Mouse (Mus musculus) lung, adult 2 months (tissue): ENCODE measurements around the gene Anks6. TPM values are rescaled to one million over a fixed set of nuclear protein-coding genes. Genes with fewer than 3 reads are reported as not detected.
A peak's percentile ranks its signal among the peaks of the same experiment; 100 is the strongest.

Experiments
- DNase-seq: peaks from one replicate; pipeline ENCODE4 v3.0.0; 2022
- H3K4me1 ChIP-seq: fragments of 200-500 bp; 2 replicates; pipeline ENCODE4 v1.6.1; 2011; ENCODE audit warnings: low read length; ENCODE audit not compliant: control insufficient read depth, insufficient read depth
- H3K4me3 ChIP-seq: fragments of 200-500 bp; replicated peaks from 2 replicates; pipeline ENCODE3; 2011; ENCODE audit warnings: low read depth, mild to moderate bottlenecking, control low read depth, low read length; ENCODE audit errors: extremely low read depth
- CTCF ChIP-seq: fragments of 200-500 bp; IDR thresholded peaks from 2 replicates; pipeline ENCODE4 v1.5.1; 2011; ENCODE audit warnings: mild to moderate bottlenecking, low read length, control low read depth; ENCODE audit not compliant: insufficient read depth
- POLR2A ChIP-seq: fragments of 200-500 bp; IDR thresholded peaks from 2 replicates; pipeline ENCODE4 v1.6.1; 2011; ENCODE audit warnings: low read depth, mild to moderate bottlenecking, control low read depth, low read length, borderline replicate concordance; ENCODE audit errors: extremely low read depth
- WGBS: fragments of 180-500 bp; shearing (Covaris S2); methylation state at CpG from one replicate; pipeline ENCODE4 v1.1.7; 2018; 5-methylcytosine and 5-hydroxymethylcytosine counted together
- polyA plus RNA-seq: library from polyadenylated mRNA; depleted of rRNA; stranded (reverse); fragments of >200 nt; gene quantifications from 2 replicates; pipeline ENCODE4 v1.2.3, GENCODE M21; 2012; rRNA removed

Gene Anks6
- polyA plus RNA-seq: 4.7 and 6.5 TPM in 2 replicates

DNA sequence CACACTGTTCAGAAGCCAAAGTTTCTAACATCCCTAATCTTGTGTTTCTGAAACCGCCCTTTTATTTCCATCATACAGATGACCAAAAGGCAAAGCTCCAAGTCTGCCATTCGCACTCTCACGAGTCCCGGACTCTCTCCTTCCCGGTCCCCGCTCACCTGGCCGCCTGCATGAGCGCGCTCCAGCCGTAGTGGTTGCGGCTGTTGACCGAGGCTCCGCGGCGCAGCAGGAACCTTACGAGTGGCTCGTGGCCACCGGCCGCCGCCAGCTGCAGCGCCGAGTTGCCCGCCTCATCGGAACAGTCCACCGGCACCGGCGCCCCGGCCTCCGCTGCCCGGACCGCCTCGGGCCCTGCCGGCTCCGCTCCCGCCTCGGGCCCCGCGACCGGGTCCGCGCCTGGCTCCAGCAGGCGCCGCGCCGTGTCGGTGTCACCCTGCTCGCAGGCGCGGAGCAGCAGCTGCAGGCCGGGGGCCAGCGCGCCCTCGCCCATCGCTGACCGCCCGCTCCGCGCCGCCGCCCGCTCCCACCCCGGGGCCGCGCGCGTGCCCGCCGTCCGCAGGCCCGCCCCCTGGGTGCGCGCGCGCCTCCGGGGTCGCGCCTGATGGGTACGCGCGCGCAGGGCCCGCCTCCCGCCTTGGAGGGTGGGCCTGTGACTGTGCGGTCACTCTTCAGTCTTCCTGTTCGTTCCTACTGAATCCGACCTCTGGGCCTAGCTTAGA is at the start of gene Anks6:
Gene Anks6 (minus strand): TSS at position 637 of the 719 bp plus-strand sequence.
- peak; percentile 61 for DNase-seq
- H3K4me1 ChIP-seq: no peaks in the 10 kb centered on the region
- peak within 1 kb of the TSS; percentile 88 for H3K4me3 ChIP-seq
- TF ChIP-seq POLR2A (peak; percentile 73; the same call in 1 of the 2 replicates), CTCF (no peak)
- WGBS: under 1% methylated on average over 71 of the region's 86 CpGs

DNA sequence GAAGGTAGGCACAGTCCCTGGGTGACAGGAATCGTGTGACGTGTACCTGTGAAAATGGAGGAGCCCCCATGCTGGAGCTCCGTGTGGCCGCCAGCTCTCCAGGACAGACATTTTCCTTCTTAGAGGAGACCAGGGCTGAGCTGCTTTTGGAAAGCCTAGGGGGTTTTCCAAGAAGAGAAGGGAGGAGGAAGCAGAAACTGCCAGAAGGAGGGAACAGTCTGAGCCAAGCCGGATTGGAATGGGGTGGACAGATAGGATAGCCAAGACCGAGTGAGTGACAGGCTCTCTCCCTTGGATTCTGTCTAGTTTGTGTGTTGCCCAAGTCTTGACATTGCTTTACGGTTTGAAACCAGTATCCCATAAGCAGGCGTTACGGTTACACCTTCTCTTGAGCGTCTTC is 46.3 kb upstream of the Anks6 start:
- WGBS: 89% methylated on average over 10 of the region's 10 CpGs
- TF ChIP-seq CTCF (no peak), POLR2A (no peak)
- H3K4me1 ChIP-seq: no peaks in the 10 kb centered on the region
- H3K4me3 ChIP-seq: no peak overlapping the region
- DNase-seq: no peak

- WGBS: 71% methylated on average over 6 of the region's 6 CpGs
Observed at GRCm38 (mm10) chr4:47093647-47094046, 36.4 kb upstream of the Anks6 start.

DNA sequence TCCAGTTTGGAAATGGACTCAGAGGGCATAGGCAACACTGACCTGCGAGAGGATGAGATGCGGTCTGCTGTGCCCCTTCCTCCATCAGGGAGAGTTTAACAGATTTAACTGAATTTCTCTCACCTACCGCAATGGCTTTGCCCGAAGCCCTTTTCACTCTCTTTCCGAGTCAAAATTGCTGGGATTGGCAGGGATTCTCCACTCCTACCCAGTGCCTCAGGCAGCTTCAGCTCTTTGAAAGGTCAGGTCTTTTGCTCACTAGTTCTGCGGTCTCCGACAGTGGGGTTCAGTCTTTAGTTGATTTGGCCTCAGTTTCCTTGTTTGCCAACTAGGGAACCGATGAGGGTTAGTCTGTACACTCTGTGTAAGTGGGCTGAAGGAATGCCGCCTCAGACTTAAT is 35.9 kb upstream of the Anks6 start:
- H3K4me3 ChIP-seq: no peak overlapping the region
- TF ChIP-seq CTCF (no peak), POLR2A (no peak)
- WGBS: 78% methylated on average over 9 of the region's 9 CpGs

More at GRCm38 (mm10) chr4:47093647-47094046, 36.4 kb upstream of the Anks6 start:
- Histone ChIP-seq H3K4me3 (no peak overlapping the region), H3K4me1 (no peaks in the 10 kb centered on the region)
- TF ChIP-seq POLR2A (no peak), CTCF (no peak)
- no peak for DNase-seq

GRCm38 (mm10) chr4:47092387-47093021 is 35.3 kb upstream of the Anks6 start:
- peak; percentile 14 for DNase-seq
- 6% methylated on average over 21 of the region's 21 CpGs for WGBS
- H3K4me1 ChIP-seq: no peaks in the 10 kb centered on the region

More for the DNA sequence above, 35.9 kb upstream of the Anks6 start:
- no peak for DNase-seq
- no peaks in the 10 kb centered on the region for H3K4me1 ChIP-seq

GRCm38 (mm10) chr4:47091493-47092386 is 34.5 kb upstream of the Anks6 start, which contains the start of gene Galnt12:
Gene Galnt12, plus strand, starts transcription at chr4:47091909.
- TF ChIP-seq CTCF (no peak), POLR2A (no peak)
- whole genome bisulfite sequencing: 2% methylated on average over 74 of the region's 74 CpGs
- no peaks in the 10 kb centered on the region for H3K4me1 ChIP-seq
- peak within 1 kb of the TSS; percentile 79 for H3K4me3 ChIP-seq
- peak; percentile 14 for DNase-seq

More at GRCm38 (mm10) chr4:47092387-47093021, 35.3 kb upstream of the Anks6 start:
- TF ChIP-seq CTCF (no peak), POLR2A (no peak)
- peak overlapping the region; percentile 12 for H3K4me3 ChIP-seq

DNA sequence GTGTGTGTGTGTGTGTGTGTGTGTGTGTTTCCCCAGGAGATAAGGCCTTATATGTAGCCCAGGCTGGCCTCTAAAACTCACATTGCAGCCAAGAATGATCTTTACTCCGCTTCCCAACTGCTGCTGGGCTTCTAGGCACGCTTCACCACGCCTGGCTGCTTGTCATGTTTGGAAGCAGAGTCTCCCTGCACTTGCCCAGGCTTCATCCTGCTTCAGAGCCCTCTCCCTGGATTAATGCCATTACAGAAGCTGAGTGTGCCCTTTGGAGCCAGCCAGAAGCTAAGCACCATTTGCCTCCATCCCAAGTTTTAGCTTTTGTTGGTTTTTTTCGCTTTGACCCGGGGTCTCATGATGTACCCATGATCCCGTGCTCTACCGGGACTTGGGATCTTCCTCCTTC is 31.4 kb upstream of the Anks6 start:
- DNase-seq: no peak

GRCm38 (mm10) chr4:47083824-47084223 is 26.6 kb upstream of the Anks6 start:
- 89% methylated on average over 7 of the region's 7 CpGs for WGBS
- no peak for TF ChIP-seq POLR2A
- TF ChIP-seq CTCF: no peak
- Histone ChIP-seq H3K4me3 (no peak overlapping the region), H3K4me1 (no peaks in the 10 kb centered on the region)
- no peak for DNase-seq

More for the DNA sequence above, 31.4 kb upstream of the Anks6 start:
- no peaks in the 10 kb centered on the region for H3K4me1 ChIP-seq
- WGBS: 86% methylated on average over 7 of the region's 7 CpGs
- TF ChIP-seq CTCF: no peak
- no peak for TF ChIP-seq POLR2A
- H3K4me3 ChIP-seq: no peak overlapping the region

GRCm38 (mm10) chr4:47080647-47081010 is 23.4 kb upstream of the Anks6 start:
- no peak for DNase-seq
- 86% methylated on average over 4 of the region's 4 CpGs for WGBS

More at GRCm38 (mm10) chr4:47080647-47081010, 23.4 kb upstream of the Anks6 start:
- TF ChIP-seq CTCF (no peak), POLR2A (no peak)
- Histone ChIP-seq H3K4me3 (no peak overlapping the region), H3K4me1 (no peaks in the 10 kb centered on the region)
